Mouse (Mus musculus) right cerebral cortex, postnatal 36 days (tissue): ENCODE measurements around the gene Ccdc155.

Source experiments
- DNase-seq, 2 experiments: peaks; one replicate each; pipeline ENCODE4 v3.0.0; 2022; ENCODE audit warnings: low spot score in 2 of 2, mixed read lengths in 1 of 2

Gene Ccdc155

GRCm38 (mm10) chr7:45144368-45145174 lies 60.1 kb downstream of the Ccdc155 start:
- no peak for DNase-seq

GRCm38 (mm10) chr7:45141914-45142313 lies 62.8 kb downstream of the Ccdc155 start:
- no peak for DNase-seq

GRCm38 (mm10) chr7:45141319-45141718 lies 63.4 kb downstream of the Ccdc155 start:
- DNase-seq, result no peak

- DNase-seq, result no peak
These were observed 64.6 kb downstream of the Ccdc155 start for GRCm38 (mm10) chr7:45139904-45140723.

- no peak for DNase-seq
These were observed 66.3 kb downstream of the Ccdc155 start for GRCm38 (mm10) chr7:45138403-45138802.

- no peak for DNase-seq
These were observed 67.3 kb downstream of the Ccdc155 start for GRCm38 (mm10) chr7:45137171-45138006.

GRCm38 (mm10) chr7:45135993-45136567 lies 68.6 kb downstream of the Ccdc155 start, which contains the start of the genes Gm45713 and Flt3l:
TSS of gene Gm45713 (minus strand) at chr7:45136231.
TSS of gene Flt3l (minus strand) at chr7:45136432.
- DNase-seq, result peak; percentile 65 to 76

- no peak for DNase-seq
These were observed 69.3 kb downstream of the Ccdc155 start for GRCm38 (mm10) chr7:45135370-45135769.

GRCm38 (mm10) chr7:45134544-45135026 lies 70.1 kb downstream of the Ccdc155 start:
- no peak for DNase-seq
